Mouse (Mus musculus) leukemia stem cell, adult 10-12 weeks (primary cell): ENCODE data around the gene Il3. TPM values are rescaled to one million over a fixed set of nuclear protein-coding genes. Genes with fewer than 3 reads are reported as not detected.

Experiments used
- polyA plus RNA-seq: library from polyadenylated mRNA; stranded (reverse); fragments of >175 nt; gene quantifications from 2 replicates; pipeline ENCODE4 v1.2.3, GENCODE M21; 2012; ENCODE audit warnings: low replicate concordance

Il3 gene
- not detected in 2 replicates for polyA plus RNA-seq

GRCm38 (mm10) chr11:54267177-54267576 is at the start of gene Il3:
Il3 (minus strand) TSS chr11:54267277.

GRCm38 (mm10) chr11:54303728-54304470 is 36.8 kb upstream of the Il3 start, which contains the start of gene Acsl6:
Acsl6 (plus strand) TSS chr11:54303798.

GRCm38 (mm10) chr11:54248940-54249717 is 17.9 kb downstream of the Il3 start, which contains the start of gene Csf2:
Csf2 (minus strand) TSS chr11:54249667.

Other genes starting within 250 kb of the Il3 start
- gene Slc22a4, start 239.2 kb downstream of the Il3 start, polyA plus RNA-seq: 10.3 and 16.7 TPM in 2 replicates
- 3.8 and 4.9 TPM in 2 replicates for gene Pdlim4, start 198.3 kb downstream of the Il3 start, polyA plus RNA-seq
- gene P4ha2, start 167.2 kb downstream of the Il3 start, polyA plus RNA-seq: 0.07 and 0.38 TPM in 2 replicates
- not detected in 2 replicates for gene Csf2, start 17.6 kb downstream of the Il3 start, polyA plus RNA-seq
- gene Acsl6, start 36.5 kb upstream of the Il3 start, polyA plus RNA-seq: 1.6 and 5.6 TPM in 2 replicates
- not detected in 2 replicates for gene Meikin, start 103.4 kb upstream of the Il3 start, polyA plus RNA-seq
- 0.59 and 1.7 TPM in 2 replicates for gene Fnip1, start 170.9 kb upstream of the Il3 start, polyA plus RNA-seq